Mouse (Mus musculus) adrenal gland, postnatal 0 days (tissue): ENCODE data around the gene Muc5ac. TPM values are rescaled to one million over a fixed set of nuclear protein-coding genes. Genes with fewer than 3 reads are reported as not detected.

Experiments
- polyA plus RNA-seq: library from polyadenylated mRNA; unstranded; fragments of >200 nt; fragmentation: Nextera tagmentation; extraction: Ambion mirVana; gene quantifications from 2 replicates; pipeline ENCODE4 v1.2.1, GENCODE M21; 2015

The Muc5ac gene
- 0.05 TPM in 1 of 2 replicates, not detected in the other for polyA plus RNA-seq

GRCm38 (mm10) chr7:141788677-141789452, at the start of gene Muc5ac:
Gene Muc5ac, plus strand, starts transcription at chr7:141788972.

GRCm38 (mm10) chr7:141838779-141839178, 50.0 kb downstream of the Muc5ac start, which contains the start of gene Muc5b:
Gene Muc5b, plus strand, starts transcription at chr7:141839070.

Other genes starting within 250 kb of the Muc5ac start
- 25.0 and 35.0 TPM in 2 replicates for gene Chid1, start 249.1 kb upstream of the Muc5ac start, polyA plus RNA-seq
- gene Ap2a2, start 226.8 kb upstream of the Muc5ac start, polyA plus RNA-seq: 48.3 and 57.2 TPM in 2 replicates
- 0.27 and 0.30 TPM in 2 replicates for gene Muc6, start 133.7 kb upstream of the Muc5ac start, polyA plus RNA-seq
- gene Muc2, start 98.6 kb upstream of the Muc5ac start, polyA plus RNA-seq: 0.17 and 0.41 TPM in 2 replicates
- 0.03 and 0.46 TPM in 2 replicates for gene Muc5b, start 50.1 kb downstream of the Muc5ac start, polyA plus RNA-seq
- gene Tollip, start 129.5 kb downstream of the Muc5ac start, polyA plus RNA-seq: 31.8 and 37.8 TPM in 2 replicates
- 0.88 and 2.3 TPM in 2 replicates for gene Brsk2, start 160.8 kb downstream of the Muc5ac start, polyA plus RNA-seq